Mouse (Mus musculus) stomach, postnatal 0 days (tissue): ENCODE data around the gene Ldoc1. TPM values are rescaled to one million over a fixed set of nuclear protein-coding genes. Genes with fewer than 3 reads are reported as not detected.

Experiments used
- ATAC-seq: fragments of 200-750 bp; cut with Nextera tagmentation; 2 replicates; pipeline ENCODE4 v1.8.0; 2017; ENCODE audit not compliant: low FRiP score, low TSS enrichment
- DNase-seq: peaks from one replicate; pipeline ENCODE4 v3.0.0-alpha.2; 2016; ENCODE audit warnings: low spot score
- H3K27ac ChIP-seq: fragments of 300-500 bp; sonication (generic); replicated peaks from 2 replicates; pipeline ENCODE4 v1.5.1; 2014; ENCODE audit warnings: mild to moderate bottlenecking, control low read depth
- H3K27me3 ChIP-seq: fragments of 300-500 bp; sonication (generic); 2 replicates; pipeline ENCODE4 v1.6.1; 2014; ENCODE audit warnings: low read length; ENCODE audit not compliant: control insufficient read depth, insufficient read depth
- H3K36me3 ChIP-seq: fragments of 300-500 bp; sonication (generic); 2 replicates; pipeline ENCODE4 v1.6.1; 2014; ENCODE audit warnings: low read length, mixed read lengths; ENCODE audit not compliant: control insufficient read depth, insufficient read depth
- H3K4me1 ChIP-seq: fragments of 300-500 bp; sonication (generic); replicated peaks from 2 replicates; pipeline ENCODE4 v1.6.1; 2014; ENCODE audit warnings: antibody characterized with exemption; ENCODE audit not compliant: control insufficient read depth, insufficient read depth
- H3K4me2 ChIP-seq: fragments of 300-500 bp; sonication (generic); replicated peaks from 2 replicates; pipeline ENCODE4 v1.6.1; 2014; ENCODE audit warnings: low read depth, mild to moderate bottlenecking, control low read depth, moderate library complexity
- H3K4me3 ChIP-seq: fragments of 300-500 bp; sonication (generic); 2 replicates; pipeline ENCODE4 v1.5.1; 2014; ENCODE audit warnings: low read depth, low read length, control low read depth
- H3K9ac ChIP-seq: fragments of 300-500 bp; sonication (generic); 2 replicates; pipeline ENCODE4 v1.6.1; 2014; ENCODE audit warnings: mild to moderate bottlenecking, low read length, control low read depth, mixed read lengths
- H3K9me3 ChIP-seq: fragments of 300-500 bp; sonication (generic); 2 replicates; pipeline ENCODE4 v1.6.1; 2016; ENCODE audit warnings: low read length; ENCODE audit not compliant: control insufficient read depth
- CTCF ChIP-seq: IDR thresholded peaks from 2 replicates; pipeline ENCODE4 v1.5.1; 2016; ENCODE audit warnings: antibody characterized with exemption, low read depth, mild to moderate bottlenecking, moderate library complexity
- EP300 ChIP-seq: optimal IDR thresholded peaks from 2 replicates; pipeline ENCODE3; 2016; ENCODE audit warnings: antibody characterized with exemption
- WGBS: fragments of 180-500 bp; shearing (Covaris S2); extraction: QIAGEN DNeasy Blood & Tissue Kit; methylation state at CpG from one replicate; pipeline ENCODE4 v1.1.7; 2014; 5-methylcytosine and 5-hydroxymethylcytosine counted together
- polyA plus RNA-seq: library from polyadenylated mRNA; unstranded; fragments of >200 nt; fragmentation: Nextera tagmentation; extraction: Ambion mirVana; gene quantifications from 2 replicates; pipeline ENCODE4 v1.2.1, GENCODE M21; 2015

Ldoc1 gene
- 0.35 and 0.58 TPM in 2 replicates for polyA plus RNA-seq

DNA sequence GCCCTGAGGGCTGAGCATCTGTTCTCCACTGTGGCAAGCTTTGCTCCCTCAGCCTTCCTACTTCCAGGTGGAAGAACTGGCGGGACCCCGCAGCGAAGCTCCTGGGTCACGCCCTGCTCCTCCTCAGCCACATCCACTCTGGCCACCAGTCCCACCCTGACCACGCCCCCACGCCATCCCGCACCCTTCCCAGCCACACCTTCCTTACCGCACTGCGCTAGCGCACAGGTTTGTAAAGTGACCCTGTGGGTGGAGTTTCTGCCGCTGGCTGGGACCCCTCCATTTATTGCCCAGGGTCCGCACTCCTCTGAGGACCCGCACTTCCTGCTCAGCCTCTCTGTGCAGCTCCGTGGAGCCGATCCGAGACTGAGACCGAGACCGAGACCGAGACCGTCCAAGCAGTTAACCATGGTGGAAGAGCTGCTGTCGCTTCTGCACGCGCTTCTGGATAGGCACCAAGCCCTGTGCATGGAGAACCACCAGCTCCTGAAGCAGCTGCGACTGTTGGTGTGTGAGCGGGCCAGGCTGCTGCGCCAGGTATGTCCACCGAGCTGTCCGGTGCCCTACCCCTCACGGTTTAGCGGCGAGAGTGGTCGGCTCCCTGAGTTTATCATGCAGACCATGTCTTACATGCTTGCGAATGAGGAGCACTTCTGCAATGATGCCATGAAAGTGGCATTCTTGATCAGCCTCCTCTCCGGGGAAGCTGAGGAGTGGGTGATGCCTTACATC is at the start of gene Ldoc1:
Gene Ldoc1 (plus strand): TSS at position 196 of the 732 bp plus-strand sequence.
- DNase-seq: no peak
- no peaks in the 10 kb centered on the region for H3K9me3 ChIP-seq
- no peaks in the 10 kb centered on the region for H3K36me3 ChIP-seq
- WGBS: 24% methylated on average over 31 of the region's 34 CpGs
- TF ChIP-seq EP300 (no peak), CTCF (no peak)
- no peak within 1 kb of the TSS for H3K27ac ChIP-seq
- H3K4me3 ChIP-seq: no peak within 1 kb of the TSS
- H3K27me3 ChIP-seq: no peaks in the 10 kb centered on the region
- H3K9ac ChIP-seq: no peak within 1 kb of the TSS
- no peaks in the 10 kb centered on the region for H3K4me1 ChIP-seq
- ATAC-seq: no peak
- peak within 1 kb of the TSS; percentile 47 for H3K4me2 ChIP-seq

DNA sequence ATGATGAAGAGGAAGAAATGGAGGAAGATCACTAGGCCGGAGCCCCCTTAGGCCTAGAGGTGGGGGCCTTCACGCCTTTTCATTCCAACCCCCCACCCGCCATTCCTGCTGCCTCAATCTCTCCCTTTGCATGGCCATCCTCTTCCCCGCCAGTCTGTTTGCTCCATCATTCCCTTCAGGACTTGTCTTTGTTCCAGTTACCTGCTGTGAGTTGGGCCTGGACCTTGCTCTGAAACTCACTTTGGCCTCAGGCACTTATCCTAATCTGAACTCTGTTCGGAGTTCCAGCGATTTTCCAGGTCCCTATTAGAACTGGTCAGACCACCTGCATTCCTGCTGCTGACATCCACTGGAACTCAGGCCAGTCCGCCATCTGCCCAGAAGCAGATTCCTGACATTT is 834 bp downstream of the Ldoc1 start:
- no peaks in the 10 kb centered on the region for H3K9me3 ChIP-seq
- H3K4me2 ChIP-seq: no peak overlapping the region
- no peak overlapping the region for H3K27ac ChIP-seq
- no peak for TF ChIP-seq EP300
- WGBS: 79% methylated on average over 7 of the region's 7 CpGs
- ATAC-seq (no peak), DNase-seq (no peak)
- H3K4me1 ChIP-seq: no peaks in the 10 kb centered on the region
- H3K4me3 ChIP-seq: no peak overlapping the region
- no peak overlapping the region for H3K9ac ChIP-seq
- H3K36me3 ChIP-seq: no peaks in the 10 kb centered on the region
- no peaks in the 10 kb centered on the region for H3K27me3 ChIP-seq

DNA sequence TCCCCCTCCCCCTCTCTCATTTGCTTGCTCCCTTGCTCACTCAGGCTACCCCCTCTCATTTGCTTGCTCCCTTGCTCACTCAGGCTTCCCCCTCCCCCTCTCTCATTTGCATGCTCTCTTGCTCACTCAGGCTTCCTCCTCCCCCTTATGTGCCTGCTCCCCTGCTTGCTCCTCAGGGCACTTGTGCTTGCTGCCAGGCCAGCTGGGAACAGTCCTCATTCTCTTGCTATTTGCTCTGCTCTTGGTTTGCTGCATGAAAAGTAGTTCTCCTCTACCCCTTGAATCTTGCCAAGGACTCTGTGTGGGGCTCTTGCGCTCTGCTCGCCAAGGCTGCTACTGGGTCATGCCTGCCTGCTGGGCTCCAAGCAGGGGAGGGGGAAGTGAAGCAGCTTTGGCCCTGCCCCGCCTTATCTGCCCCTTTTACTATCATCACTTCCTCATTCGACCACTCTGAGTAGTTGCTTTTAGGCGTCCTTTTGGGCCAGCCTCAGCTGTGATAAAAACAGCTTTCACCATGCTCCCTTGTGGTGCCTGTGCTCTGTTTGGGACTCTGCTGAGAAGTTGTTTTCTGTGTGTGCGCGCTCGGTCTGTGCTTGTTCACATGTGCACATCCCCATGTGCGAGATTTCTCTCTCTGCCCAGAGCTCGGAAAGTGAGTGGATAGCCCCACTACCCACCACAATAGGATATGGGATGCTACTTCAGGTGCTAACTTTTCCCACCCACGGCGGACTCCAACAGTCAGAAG is 13.2 kb downstream of the Ldoc1 start:
- no peaks in the 10 kb centered on the region for H3K4me1 ChIP-seq
- 24% methylated on average over 12 of the region's 12 CpGs for WGBS
- no peaks in the 10 kb centered on the region for H3K27me3 ChIP-seq
- TF ChIP-seq CTCF (no peak), EP300 (no peak)
- H3K4me3 ChIP-seq: no peak overlapping the region
- no peaks in the 10 kb centered on the region for H3K36me3 ChIP-seq
- H3K27ac ChIP-seq: no peak overlapping the region
- DNase-seq (peak; percentile 13), ATAC-seq (no peak)
- H3K9me3 ChIP-seq: no peaks in the 10 kb centered on the region
- H3K9ac ChIP-seq: no peak overlapping the region
- H3K4me2 ChIP-seq: peak overlapping the region; percentile 29; the same call in 1 of the 2 replicates

DNA sequence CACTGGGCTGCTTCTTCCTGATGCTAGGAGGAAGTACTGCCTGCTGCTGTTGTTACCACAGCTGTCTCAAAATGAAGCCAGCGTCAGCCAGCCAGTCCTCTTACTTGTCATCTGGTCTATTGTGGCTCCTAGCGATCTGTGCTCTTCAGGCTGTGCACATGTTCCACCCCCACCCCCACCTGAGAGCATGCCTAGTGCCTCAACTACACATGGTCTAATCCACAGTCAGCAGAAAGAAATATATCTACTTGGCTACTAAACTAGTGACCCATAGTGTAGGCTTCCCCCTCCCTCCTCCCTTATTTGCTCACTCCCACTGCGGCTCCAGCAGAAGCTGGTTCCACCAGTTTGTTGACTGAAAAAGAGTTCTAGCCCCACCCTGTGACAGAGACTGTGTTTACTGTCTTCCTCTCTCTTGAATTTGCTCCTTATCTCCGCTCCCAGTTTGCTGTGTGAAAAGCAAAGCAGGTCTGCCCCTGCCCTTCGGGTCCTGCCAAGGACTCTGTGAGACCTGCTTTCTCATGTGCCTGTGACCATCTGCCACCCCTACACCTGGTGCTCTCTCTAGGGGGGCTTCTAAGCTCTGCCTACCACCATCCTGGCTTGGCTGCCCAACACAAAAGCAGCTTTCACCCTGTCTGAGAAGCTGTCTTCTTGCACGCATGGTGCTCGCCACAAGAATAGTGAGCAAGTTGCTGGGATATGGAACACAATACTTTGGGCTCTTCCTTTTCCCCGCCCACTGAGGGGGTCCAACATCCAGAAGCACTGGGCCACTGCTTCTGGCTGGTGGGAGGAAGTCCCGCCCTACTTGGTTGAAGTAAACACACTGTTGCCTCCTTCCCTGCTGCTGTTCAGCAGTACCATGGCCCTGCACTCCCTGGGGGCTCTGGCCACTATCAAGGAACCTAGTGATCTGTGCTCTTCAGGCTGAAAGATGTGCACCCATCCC is 14.0 kb downstream of the Ldoc1 start:
- no peak overlapping the region for H3K4me3 ChIP-seq
- ATAC-seq (peak; percentile 67; the same call in 1 of the 2 replicates), DNase-seq (no peak)
- no peaks in the 10 kb centered on the region for H3K9me3 ChIP-seq
- H3K27ac ChIP-seq: no peak overlapping the region
- H3K4me2 ChIP-seq: 0 out of 2 replicates have a peak overlapping the region, but pooled peaks have one; percentile 29
- no peaks in the 10 kb centered on the region for H3K4me1 ChIP-seq
- no peaks in the 10 kb centered on the region for H3K27me3 ChIP-seq
- no peaks in the 10 kb centered on the region for H3K36me3 ChIP-seq
- WGBS: 38% methylated on average over 9 of the region's 9 CpGs
- H3K9ac ChIP-seq: no peak overlapping the region
- TF ChIP-seq CTCF: no peak
- TF ChIP-seq EP300: no peak

DNA sequence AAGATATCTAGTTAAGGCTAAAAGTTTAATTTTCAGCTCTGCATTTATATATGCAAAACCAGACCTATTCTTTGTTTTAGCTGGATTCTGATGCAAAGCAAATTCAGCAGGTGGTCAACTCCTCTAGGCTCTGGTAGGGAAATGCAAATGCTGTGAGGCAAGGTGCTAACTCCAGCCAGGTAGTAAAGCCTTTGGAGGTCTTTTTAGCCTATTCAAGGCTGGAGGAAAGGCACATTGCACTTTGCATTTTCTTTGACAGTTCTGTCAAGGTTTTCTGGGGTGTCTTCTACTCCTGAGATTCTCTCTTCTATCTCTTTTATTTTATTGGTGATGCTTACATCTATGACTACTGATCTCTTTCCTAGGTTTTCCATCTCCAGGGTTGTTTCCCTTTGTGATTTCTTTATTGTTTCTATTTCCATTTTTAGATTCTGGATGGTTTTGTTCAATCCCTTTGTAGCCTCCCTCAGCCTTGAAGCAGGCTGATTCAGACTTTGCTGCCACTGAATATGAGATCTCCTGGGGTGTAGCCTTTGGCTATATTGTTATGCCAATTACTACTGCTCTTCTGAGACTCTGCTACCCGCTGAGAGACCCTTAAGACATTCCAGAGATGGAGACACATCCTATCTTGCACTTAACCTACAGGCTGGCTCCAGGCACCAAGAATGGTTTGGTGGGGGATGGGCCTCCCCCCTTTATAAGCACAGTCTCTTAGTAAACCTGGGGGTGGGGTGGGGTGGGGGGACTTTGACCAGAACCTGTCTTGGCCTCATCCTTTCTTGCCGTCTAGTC is 18.4 kb downstream of the Ldoc1 start:
- no peak for TF ChIP-seq EP300
- no peak for TF ChIP-seq CTCF
- Histone ChIP-seq H3K27me3 (no peaks in the 10 kb centered on the region), H3K9ac (no peak overlapping the region), H3K4me3 (no peak overlapping the region), H3K36me3 (no peaks in the 10 kb centered on the region), H3K4me2 (no peak overlapping the region), H3K9me3 (no peaks in the 10 kb centered on the region), H3K4me1 (no peaks in the 10 kb centered on the region), H3K27ac (no peak overlapping the region)
- 55% methylated on average over 2 of the region's 2 CpGs for WGBS
- ATAC-seq (no peak), DNase-seq (no peak)
